Mouse (Mus musculus): ENCODE data around the gene Nabp2.

Gene Nabp2

GRCm38 (mm10) chr10:128389570-128389969 lies 21.7 kb downstream of the Nabp2 start:
- no peak for DNase-seq (ENCODE audit: low read depth in 2 of 2, low spot score in 2 of 2)

DNA sequence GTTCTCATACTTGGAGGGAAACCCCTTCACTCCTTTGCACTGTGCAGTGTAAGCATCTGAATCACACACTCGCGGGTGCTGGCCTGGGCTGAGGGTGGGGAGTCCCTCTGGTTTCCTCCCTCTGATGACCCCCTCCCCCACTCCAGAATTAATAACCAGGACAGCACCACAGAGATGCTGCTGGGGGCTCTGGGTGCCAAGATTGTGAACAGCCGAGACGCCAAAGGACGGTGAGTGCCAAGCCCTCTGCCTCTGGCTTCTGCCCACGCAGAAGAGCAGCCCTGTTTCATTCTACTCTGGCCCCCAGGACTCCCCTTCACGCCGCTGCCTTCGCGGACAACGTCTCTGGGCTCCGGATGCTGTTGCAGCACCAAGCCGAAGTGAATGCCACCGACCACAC lies 22.4 kb downstream of the Nabp2 start:
- no peak for DNase-seq (ENCODE audit: low read depth in 2 of 2, low spot score in 2 of 2)

GRCm38 (mm10) chr10:128385902-128386301 lies 25.4 kb downstream of the Nabp2 start:
- no peak for DNase-seq (ENCODE audit: low read depth in 2 of 2, low spot score in 2 of 2)

DNA sequence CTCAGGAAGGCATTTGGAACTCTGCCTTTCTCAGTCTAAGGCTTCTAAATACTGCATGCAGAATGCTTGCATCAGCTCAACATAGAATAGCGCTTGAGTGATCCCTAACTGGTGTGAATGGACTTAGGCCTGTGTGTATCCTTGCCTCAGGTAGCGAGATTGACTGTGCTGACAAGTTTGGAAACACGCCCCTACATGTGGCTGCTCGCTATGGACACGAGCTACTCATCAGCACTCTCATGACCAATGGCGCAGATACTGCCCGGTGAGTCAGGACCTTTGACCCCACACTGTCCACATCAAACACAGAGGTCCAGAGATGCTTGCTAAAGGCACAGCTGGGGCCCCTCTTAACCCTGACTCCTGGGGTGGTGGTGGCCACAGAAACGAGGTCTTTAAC lies 28.8 kb downstream of the Nabp2 start:
- DNase-seq (ENCODE audit: low read depth in 2 of 2, low spot score in 2 of 2): no peak

DNA sequence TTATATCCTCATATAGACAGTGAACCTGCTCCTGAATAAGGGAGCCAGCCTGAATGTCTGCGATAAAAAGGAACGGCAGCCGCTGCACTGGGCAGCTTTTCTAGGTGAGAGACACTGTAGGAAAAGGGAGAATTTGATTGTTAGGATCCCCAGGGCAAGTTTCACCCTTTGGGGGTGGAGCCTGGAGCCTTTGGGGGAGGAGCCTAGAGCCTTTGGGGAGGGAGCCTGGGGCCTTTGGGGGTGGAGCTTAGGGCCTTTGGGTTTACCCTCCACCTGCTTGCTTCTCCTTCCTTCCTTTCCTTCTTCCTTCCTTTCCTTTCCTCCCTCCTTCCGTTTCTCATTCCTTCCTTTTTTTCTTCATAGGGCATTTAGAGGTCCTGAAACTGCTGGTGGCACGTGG lies 30.7 kb downstream of the Nabp2 start:
- no peak for DNase-seq (ENCODE audit: low read depth in 2 of 2, low spot score in 2 of 2)

DNA sequence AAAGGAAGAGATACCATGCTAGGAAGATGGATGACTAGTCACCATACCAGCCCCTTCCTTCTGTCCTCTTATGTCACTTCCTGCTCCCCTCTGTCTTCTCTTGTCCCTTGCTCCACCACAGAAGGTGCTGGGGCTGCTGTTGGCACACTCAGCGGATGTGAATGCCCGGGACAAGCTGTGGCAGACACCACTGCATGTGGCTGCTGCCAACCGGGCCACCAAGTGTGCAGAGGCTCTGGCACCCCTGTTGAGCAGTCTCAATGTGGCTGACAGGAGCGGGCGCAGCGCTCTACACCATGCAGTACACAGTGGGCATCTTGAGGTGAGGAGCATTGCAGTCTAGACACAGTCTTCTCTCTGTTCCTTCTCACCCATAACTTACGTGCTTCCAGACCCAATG lies 32.0 kb downstream of the Nabp2 start:
- no peak for DNase-seq (ENCODE audit: low read depth in 2 of 2, low spot score in 2 of 2)

- no peak for DNase-seq (ENCODE audit: low read depth in 2 of 2, low spot score in 2 of 2)
Observed at GRCm38 (mm10) chr10:128378462-128378861, 32.8 kb downstream of the Nabp2 start.

GRCm38 (mm10) chr10:128377940-128378448 lies 33.3 kb downstream of the Nabp2 start:
- DNase-seq (ENCODE audit: low read depth in 2 of 2, low spot score in 2 of 2): no peak

DNA sequence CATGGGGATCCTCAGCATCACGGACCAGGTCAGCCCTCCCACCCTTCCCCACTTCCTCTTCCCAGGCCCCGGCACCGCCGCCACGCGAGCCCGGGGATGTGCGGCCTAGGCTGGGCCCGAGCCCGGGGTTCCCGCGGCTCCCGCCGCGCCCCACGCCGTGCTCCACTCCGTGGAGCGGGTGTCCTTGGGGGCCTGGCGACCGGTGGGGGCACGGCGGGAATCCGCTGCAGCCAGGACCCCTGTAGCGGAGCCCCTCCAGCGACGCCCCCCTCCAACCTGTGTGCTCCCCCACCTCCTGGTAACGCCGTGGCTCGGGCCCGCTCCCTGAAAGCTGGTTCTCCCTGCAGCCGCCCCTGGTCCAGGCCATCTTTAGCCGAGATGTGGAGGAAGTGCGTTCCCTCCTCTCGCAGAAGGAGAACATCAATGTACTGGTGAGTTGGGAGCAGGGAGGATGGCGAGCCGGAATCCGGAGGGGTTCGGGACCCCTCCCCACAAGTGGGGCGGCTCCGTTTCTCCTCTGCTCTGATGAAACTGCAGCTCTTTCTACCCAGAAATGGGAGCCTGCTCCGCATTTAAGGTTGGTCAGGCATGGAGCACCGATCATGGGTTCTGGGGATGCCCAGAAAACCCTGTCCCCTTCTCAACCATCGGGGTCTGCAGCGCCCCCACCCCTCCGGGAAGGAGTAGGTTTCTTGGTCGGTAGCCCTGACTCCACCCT lies 33.9 kb downstream of the Nabp2 start:
- DNase-seq (ENCODE audit: low read depth in 2 of 2, low spot score in 2 of 2): no peak

- peak; percentile 76 to 80 for DNase-seq (ENCODE audit: low read depth in 2 of 2, low spot score in 2 of 2)
Observed at GRCm38 (mm10) chr10:128376455-128377211, 34.7 kb downstream of the Nabp2 start, which contains the start of gene Ankrd52. Gene Ankrd52 (plus strand): TSS chr10:128377115.

GRCm38 (mm10) chr10:128376099-128376454 lies 35.2 kb downstream of the Nabp2 start:
- DNase-seq (ENCODE audit: low read depth in 2 of 2, low spot score in 2 of 2): no peak

DNA sequence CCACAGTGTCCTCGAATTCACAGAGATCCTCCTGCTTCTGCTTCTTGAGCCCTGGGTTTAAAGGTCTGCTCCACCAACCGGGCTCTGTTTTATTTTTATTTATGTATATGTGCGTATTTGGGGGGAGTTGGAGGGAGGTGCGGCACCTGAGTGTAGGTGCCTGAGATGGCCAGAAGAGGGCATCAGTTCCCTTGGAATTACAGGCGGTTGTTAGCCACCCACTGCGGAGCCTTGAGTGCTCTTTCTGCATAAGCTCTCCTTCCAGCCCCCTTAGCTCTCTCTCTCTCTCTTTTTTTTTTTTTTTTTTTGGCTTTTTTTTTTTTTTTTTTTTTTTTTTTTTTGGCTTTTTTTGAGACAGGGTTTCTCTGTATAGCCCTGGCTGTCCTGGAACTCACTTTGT lies 36.9 kb downstream of the Nabp2 start:
- no peak for DNase-seq (ENCODE audit: low read depth in 2 of 2, low spot score in 2 of 2)

GRCm38 (mm10) chr10:128372989-128373748 lies 38.1 kb downstream of the Nabp2 start:
- no peak for DNase-seq (ENCODE audit: low read depth in 2 of 2, low spot score in 2 of 2)

DNA sequence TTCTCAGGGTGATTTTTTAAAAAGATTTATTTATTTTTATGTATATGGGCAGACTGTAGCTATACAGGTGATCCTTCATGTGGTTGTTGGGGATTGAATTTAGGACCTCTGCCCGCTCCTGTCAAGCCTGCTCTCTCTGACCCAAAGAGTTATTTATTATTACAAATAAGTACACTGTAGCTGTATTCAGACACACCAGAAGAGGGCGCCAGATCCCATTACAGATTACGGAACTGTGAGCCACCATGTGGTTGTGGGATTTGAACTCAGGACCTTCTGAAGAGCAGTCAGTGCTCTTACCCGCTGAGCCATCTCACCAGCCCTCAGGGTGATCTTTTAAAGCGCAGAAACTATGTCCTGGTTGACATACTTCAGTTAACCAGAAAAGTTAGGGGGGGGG lies 39.1 kb downstream of the Nabp2 start:
- DNase-seq (ENCODE audit: low read depth in 2 of 2, low spot score in 2 of 2): no peak

DNA sequence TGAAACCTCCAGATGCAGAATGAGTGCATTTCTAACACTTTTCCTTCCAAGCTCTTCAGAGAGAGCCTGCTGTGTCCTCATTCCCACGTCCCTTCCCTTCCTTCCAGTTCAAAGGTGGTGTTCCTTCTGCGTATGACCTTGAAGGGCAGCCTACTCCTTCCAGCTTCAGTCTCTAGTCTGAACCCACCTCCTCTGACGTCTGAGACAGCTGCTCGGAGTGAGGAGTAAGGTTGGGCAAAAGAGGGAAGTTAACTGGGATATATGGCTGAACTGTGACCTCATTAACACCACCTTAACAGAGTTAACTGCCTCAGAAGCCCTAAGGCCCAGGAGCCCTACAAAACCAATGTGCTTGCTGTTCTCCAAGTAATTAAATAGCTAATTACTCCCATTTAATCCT lies 40.7 kb downstream of the Nabp2 start:
- DNase-seq (ENCODE audit: low read depth in 2 of 2, low spot score in 2 of 2): no peak

DNA sequence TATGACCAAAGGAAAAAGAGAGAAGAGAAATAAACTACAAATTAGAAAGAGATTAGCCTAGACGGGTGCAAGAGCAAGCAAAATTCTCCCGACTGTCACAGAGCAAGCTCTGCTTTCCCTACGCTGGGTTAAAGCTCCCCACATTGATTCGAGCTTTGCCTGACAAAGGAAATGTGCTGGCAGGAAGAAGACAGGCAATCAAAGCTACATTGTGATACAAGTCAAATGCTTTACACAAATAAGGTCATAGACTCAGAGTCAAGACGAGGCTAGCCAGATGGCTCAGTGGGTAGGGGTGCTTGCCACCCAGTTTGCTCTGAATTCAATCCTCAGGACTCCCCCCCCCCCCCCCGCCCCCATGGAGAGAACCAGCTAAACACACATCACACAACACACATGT lies 41.3 kb downstream of the Nabp2 start:
- no peak for DNase-seq (ENCODE audit: low read depth in 2 of 2, low spot score in 2 of 2)

- DNase-seq (ENCODE audit: low read depth in 2 of 2, low spot score in 2 of 2): no peak
Observed at GRCm38 (mm10) chr10:128369599-128369998, 41.7 kb downstream of the Nabp2 start.

GRCm38 (mm10) chr10:128369218-128369543 lies 42.1 kb downstream of the Nabp2 start:
- DNase-seq (ENCODE audit: low read depth in 2 of 2, low spot score in 2 of 2): no peak

DNA sequence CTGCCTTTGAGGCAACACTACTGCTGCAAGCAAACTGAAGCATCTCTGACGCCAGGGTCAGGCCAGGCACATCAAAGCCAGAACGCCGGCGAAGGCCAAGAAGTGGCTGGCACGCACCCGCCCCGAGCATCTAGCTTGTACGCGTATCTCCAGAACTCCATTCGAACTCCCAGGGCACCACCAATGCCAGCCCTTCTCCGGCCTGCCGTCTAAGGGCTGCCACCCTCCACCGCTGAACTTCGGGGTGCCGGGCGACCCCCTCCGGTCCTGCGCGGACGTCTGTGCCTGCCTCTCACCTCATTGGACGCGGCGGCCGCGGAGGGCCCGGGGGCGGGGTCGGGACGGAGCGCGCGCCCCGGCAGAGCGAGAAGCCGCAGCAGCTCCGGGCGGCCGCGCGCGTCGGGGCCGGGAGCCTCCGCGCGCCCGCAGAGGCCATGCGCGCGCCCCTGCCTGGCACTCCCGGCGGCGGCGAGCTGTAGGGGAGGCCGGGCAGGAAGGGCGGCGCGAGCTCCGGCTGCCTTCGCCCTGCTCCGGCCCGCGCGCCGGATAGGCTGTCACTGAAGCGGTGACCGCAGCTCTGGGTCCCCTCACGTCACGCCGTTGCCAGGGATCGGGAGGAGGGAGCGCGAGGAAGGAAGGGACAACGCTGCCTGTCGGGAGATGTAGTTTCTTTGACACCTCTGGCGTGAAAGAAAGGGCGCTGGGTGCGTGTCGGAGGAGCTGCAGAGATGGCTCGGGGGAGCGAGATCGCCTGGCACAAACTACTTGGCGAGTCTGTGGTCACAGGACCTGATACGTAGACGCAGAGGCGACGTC lies 42.7 kb downstream of the Nabp2 start, which contains the start of gene Coq10a:
Gene Coq10a, minus strand, starts transcription at position 596 of the 816 bp plus-strand sequence.
- peak; percentile 90 for DNase-seq (ENCODE audit: low read depth in 2 of 2, low spot score in 2 of 2)

GRCm38 (mm10) chr10:128367899-128368401 lies 43.3 kb downstream of the Nabp2 start:
- no peak for DNase-seq (ENCODE audit: low read depth in 2 of 2, low spot score in 2 of 2)

- DNase-seq (ENCODE audit: low read depth in 2 of 2, low spot score in 2 of 2): no peak
Observed at GRCm38 (mm10) chr10:128362568-128362967, 48.7 kb downstream of the Nabp2 start.

Data from CD8-positive naive resting alpha-beta T cell, adult 2 months (primary cell).